Mouse (Mus musculus) adrenal gland, postnatal 0 days (tissue): ENCODE results near the gene Carns1. TPM values are rescaled to one million over a fixed set of nuclear protein-coding genes. Genes with fewer than 3 reads are reported as not detected.

ENCODE experiments used
- microRNA-seq: library from miRNA; unstranded; fragments of <30 nt; microRNA quantifications from one replicate; pipeline ENCODE4, GENCODE M21; 2016; ENCODE audit warnings: borderline replicate concordance; ENCODE audit not compliant: insufficient number of aligned reads
- polyA plus RNA-seq: library from polyadenylated mRNA; unstranded; fragments of >200 nt; fragmentation: Nextera tagmentation; extraction: Ambion mirVana; gene quantifications from 2 replicates; pipeline ENCODE4 v1.2.1, GENCODE M21; 2015

The Carns1 gene
- 3.3 and 4.0 TPM in 2 replicates for polyA plus RNA-seq

GRCm38 (mm10) chr19:4175368-4175947 lies at the start of gene Carns1:
Gene Carns1, minus strand, starts transcription at chr19:4175479.

DNA sequence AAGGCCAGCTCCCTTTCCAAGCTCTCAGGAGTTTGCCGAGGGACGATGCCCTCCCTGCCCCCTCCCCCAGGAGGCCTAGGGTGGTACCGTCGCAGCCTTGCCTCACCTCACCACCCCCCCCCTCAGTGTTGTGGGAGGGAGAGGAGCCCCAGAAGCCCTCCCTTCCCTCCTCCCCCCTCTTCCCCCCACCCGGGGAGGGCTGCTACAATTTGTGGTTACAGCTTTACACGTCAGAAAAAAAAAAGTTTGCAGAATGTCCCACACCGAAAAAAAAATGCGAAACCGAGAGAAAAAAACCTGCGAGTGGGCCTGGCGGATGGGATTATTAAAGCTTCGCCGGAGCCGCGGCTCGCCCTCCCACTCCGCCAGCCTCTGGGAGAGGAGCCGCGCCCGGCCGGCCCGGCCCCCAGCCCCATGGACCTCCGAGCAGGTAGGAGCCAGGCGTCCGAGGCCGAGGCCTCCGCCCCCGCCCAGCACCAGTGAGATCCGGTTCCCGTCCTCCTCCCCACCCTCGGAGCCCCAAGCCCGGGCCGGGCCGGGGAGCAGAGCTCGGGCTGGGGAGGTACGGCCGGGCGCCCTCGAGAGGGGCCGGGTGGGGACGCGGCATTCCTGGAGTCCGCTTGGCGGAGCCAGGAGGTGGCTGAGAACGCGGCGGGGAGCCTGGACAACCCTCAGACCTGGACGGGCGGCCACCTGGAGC lies 38.9 kb upstream of the Carns1 start, which contains the start of the genes Clcf1 and AC109138.7:
Gene Clcf1 (plus strand): TSS at position 168 of the 700 bp plus-strand sequence.
Gene AC109138.7 (plus strand): TSS at position 287 of the 700 bp plus-strand sequence.

GRCm38 (mm10) chr19:4201291-4201909 lies 26.1 kb upstream of the Carns1 start, which contains the start of gene Rad9a:
Gene Rad9a, minus strand, starts transcription at chr19:4201662.

GRCm38 (mm10) chr19:4191528-4192250 lies 16.4 kb upstream of the Carns1 start, which contains the start of gene Ppp1ca:
Gene Ppp1ca, plus strand, starts transcription at chr19:4192065.

DNA sequence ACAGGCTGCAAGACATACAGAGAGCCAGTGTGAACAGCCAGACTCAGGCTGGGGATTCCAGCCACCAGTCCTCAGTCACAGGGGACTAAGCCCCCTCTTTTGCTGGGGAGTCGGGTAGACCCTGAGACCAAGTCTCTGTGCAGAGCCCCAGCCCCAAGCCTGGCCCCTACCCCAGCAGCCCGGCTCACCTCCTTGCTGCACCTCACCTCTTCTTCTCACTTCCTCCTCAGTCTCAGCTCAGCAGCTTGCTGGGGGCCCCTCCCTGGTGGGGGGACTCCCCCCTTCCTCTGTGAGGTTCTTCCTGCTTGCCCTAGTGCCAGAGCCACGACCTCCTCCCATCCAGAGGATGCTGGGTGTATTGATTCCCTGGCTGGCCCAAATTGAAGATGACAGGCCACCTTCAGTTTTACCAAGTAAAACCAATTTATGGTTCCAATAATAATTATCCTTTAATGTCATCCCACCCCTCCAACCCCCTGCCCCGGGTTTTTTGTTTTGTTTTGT lies 15.6 kb upstream of the Carns1 start, which contains the start of gene Tbc1d10c:
Gene Tbc1d10c (minus strand): TSS at position 454 of the 504 bp plus-strand sequence.

DNA sequence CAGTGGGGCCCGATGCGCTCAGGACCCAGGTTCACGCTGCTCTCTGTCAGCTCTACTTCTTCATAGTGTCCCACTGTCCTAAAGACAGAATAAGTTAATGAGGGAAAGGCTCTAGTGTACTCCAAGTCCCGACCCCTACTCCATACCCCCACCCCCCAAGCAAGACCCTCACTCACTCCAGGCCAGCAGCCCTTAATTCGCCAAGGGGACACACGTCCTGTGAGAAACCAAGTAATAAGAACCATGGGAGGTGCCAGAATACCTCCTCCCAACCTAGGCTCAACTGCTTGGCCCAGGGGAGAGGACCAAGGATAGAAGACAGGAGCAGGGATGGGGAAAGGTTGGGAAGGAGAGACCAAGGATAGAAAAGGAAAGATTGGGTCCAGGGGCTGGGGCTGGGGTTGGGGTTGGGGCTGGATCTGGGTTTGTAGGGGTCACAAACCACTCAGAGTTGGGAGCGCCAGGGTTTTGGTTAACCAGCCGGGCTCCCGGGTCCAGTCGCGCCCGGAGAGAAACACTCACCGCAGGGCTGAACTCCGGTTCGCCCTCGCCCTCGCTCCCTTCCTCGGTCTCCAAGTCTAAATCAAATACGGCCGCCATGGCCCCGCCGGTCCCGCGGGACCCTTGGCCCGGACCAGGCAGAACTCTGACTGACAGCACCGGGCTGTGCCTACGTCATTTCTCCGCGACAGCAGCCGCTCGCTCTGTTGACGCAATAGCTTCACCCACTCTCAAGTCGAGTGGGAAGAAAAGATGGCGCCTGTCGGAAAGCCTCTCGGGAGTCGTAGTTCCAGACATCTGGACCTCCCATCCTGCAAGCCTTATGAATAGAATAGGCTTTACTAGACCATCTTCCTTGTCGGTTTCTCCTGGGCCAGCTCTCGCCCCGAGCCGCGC lies 12.4 kb downstream of the Carns1 start, which contains the start of gene Rps6kb2:
Gene Rps6kb2 (minus strand): TSS at position 709 of the 897 bp plus-strand sequence.

DNA sequence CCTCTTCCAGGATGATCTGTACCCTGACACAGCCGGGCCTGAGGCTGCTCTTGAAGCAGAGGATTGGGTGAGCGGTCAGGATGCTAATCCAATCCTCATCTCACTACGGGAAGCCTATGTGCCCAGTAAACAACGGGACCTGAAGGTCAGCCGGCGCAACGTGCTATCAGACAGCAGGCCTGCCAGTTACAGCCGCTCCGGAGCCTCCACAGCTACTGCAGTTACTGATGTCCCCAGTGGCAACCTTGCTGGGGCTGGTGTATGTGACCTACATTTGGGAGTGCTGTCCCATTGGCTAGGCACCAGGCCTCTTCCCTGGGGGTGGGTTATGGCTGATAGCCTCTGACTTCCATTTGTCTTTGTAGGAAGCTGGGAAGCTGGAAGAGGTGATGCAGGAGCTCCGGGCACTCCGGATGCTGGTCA lies 22.0 kb downstream of the Carns1 start, which contains the start of gene Ptprcap:
Gene Ptprcap (plus strand): TSS at position 373 of the 423 bp plus-strand sequence.

DNA sequence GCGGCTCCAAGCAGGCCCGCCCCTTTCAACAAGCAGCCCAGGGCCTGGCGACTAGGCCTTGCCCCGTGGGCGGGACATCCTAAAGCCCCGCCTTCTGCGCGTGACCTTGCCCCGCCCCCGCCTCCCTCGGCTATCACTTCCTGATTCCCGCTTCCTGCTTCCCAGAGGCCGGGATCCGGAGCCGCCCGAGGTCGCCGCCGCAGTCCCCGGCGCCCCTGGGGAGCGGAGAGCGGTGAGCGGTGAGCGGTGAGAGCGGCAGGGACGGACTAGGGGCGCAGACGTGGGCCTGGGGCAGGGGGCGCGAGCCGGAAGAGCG lies 26.8 kb downstream of the Carns1 start, which contains the start of gene Coro1b:
Gene Coro1b (plus strand): TSS at position 129 of the 316 bp plus-strand sequence.

DNA sequence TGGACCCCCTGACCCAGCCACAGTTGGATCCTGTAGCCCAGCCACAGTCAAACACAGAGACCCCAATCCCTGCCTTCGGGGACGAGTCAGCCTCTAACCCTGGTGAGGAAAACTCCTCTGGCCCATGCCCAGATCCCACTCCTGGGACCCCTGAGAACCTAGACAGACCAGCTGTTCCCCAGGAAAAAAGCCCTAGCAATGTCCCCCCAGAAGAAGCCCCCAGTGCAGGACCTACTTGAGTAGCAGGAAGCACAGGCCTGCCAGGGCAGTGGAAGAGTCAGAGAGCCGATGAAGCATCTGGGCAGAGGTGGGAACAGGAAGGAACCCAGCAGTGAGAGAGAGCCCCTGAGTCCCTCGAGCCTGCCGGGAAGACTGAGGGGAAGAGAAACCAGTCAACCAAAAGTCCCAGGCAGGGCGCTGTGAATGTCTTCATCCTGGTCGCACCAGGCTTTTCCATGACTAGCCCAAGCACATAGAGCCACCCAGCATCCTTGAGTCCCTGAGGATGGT lies 31.5 kb downstream of the Carns1 start, which contains the start of gene Cabp4:
Gene Cabp4 (minus strand): TSS at position 275 of the 510 bp plus-strand sequence.

GRCm38 (mm10) chr19:4139446-4139845 lies 35.8 kb downstream of the Carns1 start, which contains the start of gene Gpr152:
Gene Gpr152, plus strand, starts transcription at chr19:4139787.

GRCm38 (mm10) chr19:4125741-4126696 lies 49.3 kb downstream of the Carns1 start, which contains the start of gene Aip:
Gene Aip, minus strand, starts transcription at chr19:4125858.

Small RNA genes lying within 50 kb of the gene (microRNA-seq; reads per million reads assigned to microRNA genes)
- gene Gm26115 = not detected

Other genes with a start within 250 kb of the Carns1 start
- 81.3 and 172 TPM in 2 replicates for gene Aldh3b1, start 245.7 kb downstream of the Carns1 start, polyA plus RNA-seq
- gene Unc93b1, start 240.3 kb downstream of the Carns1 start, polyA plus RNA-seq = 35.9 and 57.3 TPM in 2 replicates
- 0.09 TPM in 1 of 2 replicates, not detected in the other for gene Aldh3b3, start 216.8 kb downstream of the Carns1 start, polyA plus RNA-seq
- 0.28 and 0.51 TPM in 2 replicates for gene Aldh3b2, start 203.2 kb downstream of the Carns1 start, polyA plus RNA-seq
- gene Acy3, start 188.9 kb downstream of the Carns1 start, polyA plus RNA-seq = 19.0 and 38.9 TPM in 2 replicates
- not detected in 2 replicates for gene Tbx10, start 182.7 kb downstream of the Carns1 start, polyA plus RNA-seq
- 47.5 and 51.7 TPM in 2 replicates for gene Nudt8, start 174.9 kb downstream of the Carns1 start, polyA plus RNA-seq
- gene Gm49405, start 174.9 kb downstream of the Carns1 start, polyA plus RNA-seq = 0.63 and 1.1 TPM in 2 replicates
- gene Doc2g, start 172.2 kb downstream of the Carns1 start, polyA plus RNA-seq = 1.3 and 1.9 TPM in 2 replicates
- gene Ndufv1, start 162.7 kb downstream of the Carns1 start, polyA plus RNA-seq = 157 and 202 TPM in 2 replicates
- 407 and 489 TPM in 2 replicates for gene Gstp1, start 137.5 kb downstream of the Carns1 start, polyA plus RNA-seq
- gene Gstp2, start 129.5 kb downstream of the Carns1 start, polyA plus RNA-seq = 6.0 and 9.7 TPM in 2 replicates
- 3.0 and 3.5 TPM in 2 replicates for gene Gstp3, start 115.9 kb downstream of the Carns1 start, polyA plus RNA-seq
- gene Cabp2, start 93.9 kb downstream of the Carns1 start, polyA plus RNA-seq = not detected in 2 replicates
- 66.6 and 102 TPM in 2 replicates for gene Cdk2ap2, start 78.3 kb downstream of the Carns1 start, polyA plus RNA-seq
- 12.9 and 14.0 TPM in 2 replicates for gene Pitpnm1, start 75.5 kb downstream of the Carns1 start, polyA plus RNA-seq
- 78.0 and 102 TPM in 2 replicates for gene Aip, start 49.6 kb downstream of the Carns1 start, polyA plus RNA-seq
- not detected in 2 replicates for gene Gpr152, start 35.7 kb downstream of the Carns1 start, polyA plus RNA-seq
- gene Cabp4, start 31.4 kb downstream of the Carns1 start, polyA plus RNA-seq = 0.03 and 0.06 TPM in 2 replicates
- 169 and 210 TPM in 2 replicates for gene Coro1b, start 26.9 kb downstream of the Carns1 start, polyA plus RNA-seq
- gene Ptprcap, start 21.9 kb downstream of the Carns1 start, polyA plus RNA-seq = 2.5 and 4.9 TPM in 2 replicates
- 30.3 and 45.3 TPM in 2 replicates for gene Rps6kb2, start 12.1 kb downstream of the Carns1 start, polyA plus RNA-seq
- 3.2 and 4.0 TPM in 2 replicates for gene Tbc1d10c, start 15.8 kb upstream of the Carns1 start, polyA plus RNA-seq
- gene Ppp1ca, start 16.6 kb upstream of the Carns1 start, polyA plus RNA-seq = 713 and 730 TPM in 2 replicates
- 11.1 and 14.0 TPM in 2 replicates for gene Rad9a, start 26.2 kb upstream of the Carns1 start, polyA plus RNA-seq
- 3.1 and 4.0 TPM in 2 replicates for gene Clcf1, start 38.8 kb upstream of the Carns1 start, polyA plus RNA-seq
- gene AC109138.7, start 38.9 kb upstream of the Carns1 start, polyA plus RNA-seq = not detected in 2 replicates
- gene Pold4, start 56.4 kb upstream of the Carns1 start, polyA plus RNA-seq = 63.7 and 66.1 TPM in 2 replicates
- gene Ssh3, start 93.7 kb upstream of the Carns1 start, polyA plus RNA-seq = 10.8 and 19.7 TPM in 2 replicates
- gene Ankrd13d, start 107.7 kb upstream of the Carns1 start, polyA plus RNA-seq = 5.3 and 7.1 TPM in 2 replicates
- gene Grk2, start 130.7 kb upstream of the Carns1 start, polyA plus RNA-seq = 11.0 and 11.6 TPM in 2 replicates
- 22.5 and 28.7 TPM in 2 replicates for gene Kdm2a, start 222.8 kb upstream of the Carns1 start, polyA plus RNA-seq